Mouse (Mus musculus): ENCODE measurements at regions not wholly inside any gene's neighbourhood (a gene's known extent, or its start where the extent isn't known, plus 50 kb on each side); places are given as distances from the start of the nearest gene placed in this dataset.

DNA sequence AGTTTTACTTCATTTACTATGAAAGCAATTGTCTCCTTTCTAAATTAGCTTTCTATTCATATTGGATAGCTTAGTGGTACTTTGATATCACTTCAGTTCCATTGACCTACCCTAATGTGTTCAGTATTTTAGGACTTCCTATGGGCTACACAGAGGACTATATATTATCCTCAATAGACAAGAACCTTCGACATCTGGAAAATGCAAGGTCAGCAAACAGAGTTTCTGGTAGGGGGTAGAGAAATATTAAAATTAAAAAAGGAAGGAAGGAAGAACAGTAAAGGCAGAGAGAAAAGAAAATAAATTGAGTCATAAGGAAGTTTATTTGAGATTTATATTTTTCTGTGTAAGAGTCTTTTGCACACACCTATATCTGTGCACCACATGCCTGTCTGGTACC, 107.4 kb upstream of the Insig1 start:
- no peak for ATAC-seq (replicated peaks in 1 of 2; ENCODE audit: insufficient read depth in 1 of 2, low FRiP score in 2 of 2, low TSS enrichment in 1 of 2, low read depth in 1 of 2, poor library complexity in 2 of 2, severe bottlenecking in 2 of 2)

DNA sequence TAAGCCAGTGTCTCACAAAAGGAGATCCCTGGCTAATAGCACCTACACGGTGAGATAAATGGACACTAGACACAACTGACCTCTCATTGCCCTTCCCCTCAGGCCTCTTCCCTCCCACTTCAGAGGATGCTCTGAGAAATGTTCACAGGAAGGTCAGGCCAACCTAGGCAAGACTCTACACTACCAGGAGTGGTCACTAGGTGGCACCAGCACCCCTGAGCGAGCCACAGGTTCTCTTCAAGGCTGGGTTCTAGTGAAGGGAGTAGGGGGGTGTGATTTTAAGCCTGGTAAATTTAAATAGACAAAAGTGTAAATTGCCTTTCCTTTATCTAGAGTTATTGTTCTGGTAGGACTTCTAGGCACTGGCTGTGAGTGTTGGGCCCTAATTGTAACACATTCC, 76.0 kb upstream of the Insig1 start:
- ATAC-seq (replicated peaks in 1 of 2; ENCODE audit: insufficient read depth in 1 of 2, low FRiP score in 2 of 2, low TSS enrichment in 1 of 2, low read depth in 1 of 2, poor library complexity in 2 of 2, severe bottlenecking in 2 of 2) = peak; percentile 85 to 86

DNA sequence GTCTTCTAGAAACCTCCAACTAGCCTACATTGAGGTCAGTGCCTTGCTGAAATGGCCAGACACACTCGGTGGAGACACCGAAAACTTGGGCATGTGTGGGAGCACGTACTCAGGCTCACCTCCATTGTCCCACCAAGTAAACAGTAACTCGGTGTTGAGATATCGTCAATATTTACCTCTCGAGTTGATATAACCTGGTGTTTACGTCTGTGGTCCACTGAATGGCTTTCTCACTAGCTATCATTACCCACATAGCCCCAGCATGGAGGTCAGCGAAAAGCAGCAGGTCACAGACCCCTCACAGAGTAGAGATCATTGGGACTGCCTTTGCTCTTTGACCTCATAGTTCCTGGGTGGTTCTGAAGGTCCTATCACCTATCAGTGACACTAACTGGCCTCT, 73.4 kb upstream of the Insig1 start:
- no peak for ATAC-seq (replicated peaks in 1 of 2; ENCODE audit: insufficient read depth in 1 of 2, low FRiP score in 2 of 2, low TSS enrichment in 1 of 2, low read depth in 1 of 2, poor library complexity in 2 of 2, severe bottlenecking in 2 of 2)

DNA sequence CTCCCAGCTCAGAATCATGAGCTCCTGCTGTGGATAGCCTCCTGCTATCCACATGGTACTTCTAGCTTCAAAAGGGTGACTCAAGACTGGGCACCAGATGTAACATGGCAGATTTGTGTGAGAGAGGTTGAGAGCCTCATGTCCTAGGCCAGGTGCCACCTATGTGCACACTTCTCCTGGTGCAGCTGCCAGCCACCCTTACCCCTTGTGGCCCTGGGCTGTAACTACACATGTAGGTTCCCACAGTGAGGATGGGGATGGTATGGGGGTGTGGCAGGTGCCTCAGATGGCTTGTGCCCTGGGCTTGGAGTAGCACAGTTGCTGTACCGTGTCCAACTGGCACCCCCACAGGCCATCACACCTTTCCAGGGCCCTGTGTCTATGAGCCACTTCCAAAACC, 68.2 kb upstream of the Insig1 start:
- peak in 1 of 2 experiments; percentile 32; a peak in 1 of 4 replicates for ATAC-seq (replicated peaks in 1 of 2; ENCODE audit: insufficient read depth in 1 of 2, low FRiP score in 2 of 2, low TSS enrichment in 1 of 2, low read depth in 1 of 2, poor library complexity in 2 of 2, severe bottlenecking in 2 of 2)

DNA sequence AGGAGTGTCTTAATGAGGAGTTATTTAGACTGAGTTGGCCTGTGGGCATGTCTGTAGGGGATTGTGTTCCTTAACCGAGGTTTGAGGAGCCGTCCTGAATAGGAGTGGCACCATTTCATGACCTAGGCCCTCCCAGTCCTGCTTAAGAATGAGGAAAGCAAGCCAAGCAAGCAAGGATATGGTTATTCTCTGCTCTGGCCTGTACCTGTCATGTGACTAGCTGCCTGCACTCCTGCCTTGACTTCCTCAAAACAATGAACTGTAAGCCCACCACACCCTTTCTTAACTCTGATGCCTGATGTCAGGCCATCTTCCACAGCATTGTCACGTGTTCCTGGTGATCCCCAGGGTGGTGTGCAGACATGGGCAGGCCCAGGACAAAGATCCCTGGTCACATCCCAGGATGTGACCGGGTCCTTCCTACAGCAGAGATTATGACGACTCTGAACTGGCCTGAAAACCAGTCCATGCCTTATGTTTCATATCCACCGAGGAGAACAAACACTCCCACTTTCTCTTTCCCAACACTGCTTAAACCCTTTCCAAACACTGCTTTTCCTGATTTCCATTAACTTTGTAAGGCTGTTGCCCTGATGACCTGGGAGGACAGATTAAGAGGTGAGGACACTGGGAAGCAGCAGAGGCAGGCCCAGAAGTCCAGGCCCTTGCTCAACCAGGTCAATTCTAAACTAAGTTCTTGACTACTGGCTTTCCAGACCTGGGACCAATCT, 67.2 kb upstream of the Insig1 start:
- peak in 1 of 2 experiments; percentile 31; a peak in 1 of 4 replicates for ATAC-seq (replicated peaks in 1 of 2; ENCODE audit: insufficient read depth in 1 of 2, low FRiP score in 2 of 2, low TSS enrichment in 1 of 2, low read depth in 1 of 2, poor library complexity in 2 of 2, severe bottlenecking in 2 of 2)

DNA sequence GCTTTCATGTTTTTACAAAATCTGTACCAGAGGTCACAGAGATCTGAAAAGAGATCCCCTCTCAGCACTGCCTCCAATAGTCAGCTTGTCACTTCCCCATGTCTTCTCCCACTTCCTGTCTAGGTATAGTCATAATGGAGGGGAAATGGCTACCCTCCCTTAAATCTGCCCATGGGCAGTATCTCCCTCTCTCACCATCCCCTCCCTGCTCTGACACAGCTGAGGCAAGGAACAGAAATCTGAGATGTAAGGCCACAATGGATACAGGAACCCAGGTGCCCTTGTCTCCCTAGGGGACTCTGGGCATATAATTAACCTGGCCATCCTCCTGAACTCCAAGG, 66.7 kb upstream of the Insig1 start:
- 0 out of 4 replicates have a peak, but pooled peaks of 1 of the 2 experiments have one; percentile 22 for ATAC-seq (replicated peaks in 1 of 2; ENCODE audit: insufficient read depth in 1 of 2, low FRiP score in 2 of 2, low TSS enrichment in 1 of 2, low read depth in 1 of 2, poor library complexity in 2 of 2, severe bottlenecking in 2 of 2)

DNA sequence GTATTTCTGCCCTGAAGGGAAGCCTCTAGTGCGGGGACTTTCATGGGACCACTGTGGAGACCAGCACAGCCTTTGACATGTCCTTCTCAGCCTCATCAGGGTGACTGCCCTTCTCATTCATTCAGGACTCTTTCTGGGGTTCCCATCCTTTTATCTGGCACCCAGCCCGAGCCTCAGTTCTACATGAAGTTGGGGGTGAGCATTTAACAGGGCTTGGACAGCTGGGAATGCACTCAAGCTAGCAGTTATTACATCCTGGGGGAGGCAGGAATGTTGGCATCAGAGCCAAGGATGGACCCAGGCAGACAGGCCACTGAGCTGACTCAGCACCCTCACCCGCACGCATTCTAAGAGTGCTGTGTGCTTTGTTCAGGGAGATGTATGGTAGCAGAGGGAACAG, 61.8 kb upstream of the Insig1 start:
- ATAC-seq (replicated peaks in 1 of 2; ENCODE audit: insufficient read depth in 1 of 2, low FRiP score in 2 of 2, low TSS enrichment in 1 of 2, low read depth in 1 of 2, poor library complexity in 2 of 2, severe bottlenecking in 2 of 2) = no peak

DNA sequence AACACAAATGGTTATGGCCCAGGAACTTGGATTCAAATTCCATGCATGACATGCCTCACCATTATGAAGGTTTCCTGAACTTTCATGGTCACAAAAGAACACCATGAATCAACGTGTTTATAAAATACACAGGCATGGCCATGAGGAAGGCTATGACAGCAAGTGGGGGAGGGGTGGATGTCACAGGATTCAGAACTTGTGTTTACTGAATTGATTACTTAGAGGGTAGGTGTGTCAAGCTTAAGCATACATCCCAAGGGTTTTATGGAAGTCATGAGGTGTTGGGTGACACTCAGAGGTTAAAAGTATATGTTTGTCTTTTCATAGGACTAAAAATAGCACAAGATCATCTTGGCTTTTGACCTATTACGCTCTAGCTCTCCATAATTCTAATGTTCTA, 61.3 kb upstream of the Insig1 start:
- no peak for ATAC-seq (replicated peaks in 1 of 2; ENCODE audit: insufficient read depth in 1 of 2, low FRiP score in 2 of 2, low TSS enrichment in 1 of 2, low read depth in 1 of 2, poor library complexity in 2 of 2, severe bottlenecking in 2 of 2)

DNA sequence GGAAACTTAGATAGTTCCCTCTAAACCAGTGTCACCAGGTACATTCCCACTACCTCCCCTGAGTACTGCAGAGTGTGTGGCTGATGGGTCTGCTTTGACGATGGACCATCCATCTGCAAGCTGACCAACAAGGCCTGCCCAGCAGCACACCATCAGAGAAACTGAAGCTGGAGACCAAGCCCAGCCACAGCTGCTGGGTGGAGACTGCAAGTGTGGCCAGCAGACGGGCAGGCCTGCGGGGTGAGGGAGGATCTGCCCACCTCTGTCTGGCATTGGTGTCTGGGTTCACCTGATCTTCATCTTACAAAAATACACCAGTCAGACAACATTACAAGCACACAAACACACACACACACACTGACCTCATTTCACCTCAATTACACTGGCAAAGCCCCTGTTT, 60.6 kb upstream of the Insig1 start:
- no peak for ATAC-seq (replicated peaks in 1 of 2; ENCODE audit: insufficient read depth in 1 of 2, low FRiP score in 2 of 2, low TSS enrichment in 1 of 2, low read depth in 1 of 2, poor library complexity in 2 of 2, severe bottlenecking in 2 of 2)

DNA sequence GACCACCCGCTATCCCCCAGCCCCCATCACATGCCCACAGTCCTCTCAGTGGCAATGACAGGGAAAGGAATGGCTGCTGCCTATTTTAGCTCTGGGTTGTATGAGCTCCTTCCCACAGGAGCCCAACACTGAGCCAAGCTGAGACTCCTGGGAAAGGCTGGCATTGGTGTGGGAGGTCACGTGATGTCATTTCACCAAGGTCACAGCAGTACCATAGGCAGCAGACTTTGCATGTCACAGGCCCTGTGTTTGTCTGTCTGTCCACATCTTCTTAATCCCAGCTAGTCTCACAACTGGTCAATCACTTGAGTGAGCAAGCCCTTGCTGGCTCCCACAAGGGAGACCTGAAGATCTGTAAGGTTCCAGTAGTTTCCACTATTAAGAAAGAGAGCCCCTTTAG, 58.7 kb upstream of the Insig1 start:
- ATAC-seq (replicated peaks in 1 of 2; ENCODE audit: insufficient read depth in 1 of 2, low FRiP score in 2 of 2, low TSS enrichment in 1 of 2, low read depth in 1 of 2, poor library complexity in 2 of 2, severe bottlenecking in 2 of 2) = no peak

DNA sequence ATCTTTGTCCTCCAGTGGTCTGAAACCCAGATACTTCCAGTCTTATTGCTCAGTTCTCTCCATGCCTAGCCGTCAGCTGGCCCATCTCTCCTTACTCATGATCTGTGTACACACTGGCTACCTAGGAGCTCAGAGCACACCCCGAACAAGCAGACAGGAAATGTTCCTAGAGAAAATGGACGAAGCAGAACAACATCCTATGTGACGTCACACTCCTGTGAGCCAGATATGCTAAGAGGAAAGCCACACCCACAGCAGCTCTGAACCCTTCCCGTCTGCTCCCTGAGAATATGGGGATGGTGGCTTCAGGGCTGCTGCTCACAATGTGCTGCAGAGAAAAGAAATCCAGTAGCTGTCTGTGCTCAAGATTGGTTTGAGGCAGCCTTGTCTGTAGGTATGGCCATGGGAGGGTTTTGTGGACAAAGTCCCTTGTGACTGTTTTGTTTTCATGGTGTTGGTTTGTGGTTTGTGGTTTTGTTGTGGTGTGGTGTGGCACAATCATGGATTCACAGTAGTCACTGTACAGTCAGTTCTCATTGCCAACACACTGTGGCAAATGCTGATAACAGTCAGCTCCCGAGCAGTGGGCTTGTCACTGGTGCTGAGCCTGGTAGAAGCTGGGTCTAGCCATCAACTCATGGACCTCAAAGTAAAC, 57.4 kb upstream of the Insig1 start:
- ATAC-seq (replicated peaks in 1 of 2; ENCODE audit: insufficient read depth in 1 of 2, low FRiP score in 2 of 2, low TSS enrichment in 1 of 2, low read depth in 1 of 2, poor library complexity in 2 of 2, severe bottlenecking in 2 of 2) = peak; percentile 78 to 80

DNA sequence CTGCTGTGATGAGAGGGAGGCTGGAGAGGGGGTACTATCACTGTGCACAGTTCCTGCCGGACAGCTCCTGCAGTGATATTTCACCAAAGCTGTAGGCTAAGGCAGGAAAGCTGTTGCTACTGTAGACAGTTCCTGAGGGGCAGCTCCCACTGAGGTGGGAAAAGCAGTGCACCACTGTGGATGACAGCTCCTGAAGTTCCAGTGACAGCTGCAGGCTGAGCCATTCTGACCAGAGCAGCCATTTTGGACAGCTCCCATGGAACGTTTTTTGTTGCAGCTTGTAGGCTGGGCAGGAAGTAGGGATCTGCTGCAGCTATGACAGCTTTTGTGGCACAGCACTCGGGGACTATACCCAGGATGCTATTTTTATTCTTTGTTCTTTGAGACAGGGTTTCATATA, 51.3 kb upstream of the Insig1 start:
- no peak for ATAC-seq (replicated peaks in 1 of 2; ENCODE audit: insufficient read depth in 1 of 2, low FRiP score in 2 of 2, low TSS enrichment in 1 of 2, low read depth in 1 of 2, poor library complexity in 2 of 2, severe bottlenecking in 2 of 2)
